Mouse (Mus musculus): ENCODE measurements at regions not wholly inside any gene's neighbourhood (a gene's known extent, or its start where the extent isn't known, plus 50 kb on each side); places are given as distances from the start of the nearest gene placed in this dataset.

GRCm38 (mm10) chr6:102977122-102977521, 404.2 kb upstream of the Cntn3 start:
- DNase-seq (ENCODE audit: extremely low spot score) = no peak

DNA sequence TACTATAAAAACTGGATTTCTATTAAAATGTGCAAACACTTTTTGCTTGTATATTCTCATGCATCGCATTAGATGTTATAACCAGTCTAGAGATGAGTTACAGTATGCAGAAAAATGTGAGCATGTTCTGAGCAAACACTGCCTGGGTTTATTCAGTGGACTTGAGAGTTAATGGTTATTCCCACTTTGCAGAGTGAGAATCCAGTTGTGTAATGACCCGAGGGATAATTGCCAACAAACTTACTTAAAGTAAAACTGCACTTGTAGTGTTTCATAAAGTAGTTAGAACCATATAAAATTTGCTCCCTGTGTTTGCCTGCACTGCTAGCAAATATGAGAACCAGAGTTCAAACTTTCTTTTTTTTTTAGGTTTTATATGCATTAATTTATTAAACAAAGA, 450.4 kb upstream of the Cntn3 start:
- DNase-seq (ENCODE audit: extremely low spot score) = no peak

- DNase-seq (ENCODE audit: extremely low spot score) = no peak
Observed at GRCm38 (mm10) chr6:103024006-103024405, 451.1 kb upstream of the Cntn3 start.

- DNase-seq (ENCODE audit: extremely low spot score) = no peak
Observed at GRCm38 (mm10) chr6:103028150-103028549, 455.2 kb upstream of the Cntn3 start.

DNA sequence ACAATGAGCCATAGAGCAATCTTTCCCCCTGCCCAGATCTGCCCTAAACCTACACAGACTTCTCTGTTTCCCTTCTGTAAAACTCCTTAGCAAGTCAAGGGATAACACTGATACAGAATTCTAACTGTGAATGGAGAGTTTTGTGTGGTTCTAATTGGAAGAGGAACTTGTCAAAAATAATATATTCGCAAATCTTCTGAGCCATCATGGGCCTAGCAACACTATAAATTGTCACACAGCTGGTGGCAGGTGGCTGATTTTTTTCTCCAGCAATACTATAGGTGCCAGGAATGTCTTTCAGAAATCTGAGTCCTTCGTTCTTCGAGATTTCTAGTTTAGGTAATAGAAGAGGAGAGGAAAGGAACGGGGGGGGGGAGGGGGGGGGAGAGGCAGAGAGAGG, 460.5 kb upstream of the Cntn3 start:
- DNase-seq (ENCODE audit: extremely low spot score) = no peak

DNA sequence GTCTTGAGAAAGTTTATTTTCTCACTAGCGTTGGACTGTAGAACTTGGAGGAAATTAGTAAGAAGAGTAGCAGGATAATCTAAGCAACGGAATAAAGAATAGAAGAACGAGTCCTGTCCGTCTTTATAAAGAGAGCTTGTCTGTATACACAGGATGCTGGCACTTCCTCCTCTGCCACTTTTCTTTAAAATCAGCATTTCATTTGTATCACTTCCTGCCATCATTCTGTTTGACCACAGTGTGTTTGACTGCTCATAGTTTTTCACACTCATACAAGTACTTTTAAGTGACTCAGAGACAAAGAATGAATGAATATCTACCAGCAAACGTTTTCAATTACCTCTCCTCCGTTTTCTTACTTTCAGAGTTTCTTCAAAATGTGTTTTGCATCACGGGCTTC, 461.0 kb upstream of the Cntn3 start:
- DNase-seq (ENCODE audit: extremely low spot score) = no peak

- no peak for DNase-seq (ENCODE audit: extremely low spot score)
Observed at GRCm38 (mm10) chr6:103060591-103060990, 449.8 kb upstream of the Chl1 start.

DNA sequence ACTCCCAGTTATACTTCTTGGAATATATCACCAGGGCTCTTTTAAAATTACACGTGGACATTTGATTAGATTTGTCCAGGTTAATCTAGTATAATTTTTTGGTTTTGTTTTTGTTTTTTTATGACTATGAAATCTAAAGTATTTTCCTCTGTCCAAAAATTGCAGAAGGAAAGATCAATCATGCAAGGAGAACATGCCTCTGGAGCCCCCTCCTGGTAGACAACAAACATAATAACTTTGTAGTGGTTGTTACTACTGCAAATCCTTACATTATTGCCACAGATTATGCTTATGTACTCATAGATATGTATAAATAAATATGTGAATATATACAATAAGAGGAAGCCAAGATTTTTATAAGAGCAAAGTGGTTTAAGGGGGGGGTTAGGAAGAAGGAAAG, 404.2 kb upstream of the Chl1 start:
- no peak for DNase-seq (ENCODE audit: extremely low spot score)

DNA sequence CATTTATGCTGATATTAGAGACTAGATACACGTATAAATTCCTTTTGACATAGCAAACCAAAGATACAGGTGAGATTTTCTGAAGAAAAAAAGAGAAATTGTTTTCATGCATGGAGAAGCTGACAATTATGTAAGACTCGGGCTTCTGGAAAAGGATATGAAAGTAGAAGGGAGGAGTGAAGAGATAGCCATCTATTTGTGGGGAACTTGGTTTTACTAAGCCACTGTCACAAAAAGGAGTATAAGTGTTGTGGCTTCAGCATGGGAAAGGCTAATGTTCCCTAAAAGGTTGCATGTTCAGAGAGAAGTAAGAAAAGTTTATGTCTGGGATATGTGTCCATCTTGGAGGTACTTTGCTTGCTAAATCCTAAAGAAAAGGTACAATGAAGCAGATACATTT, 390.8 kb upstream of the Chl1 start:
- DNase-seq (ENCODE audit: extremely low spot score) = no peak

GRCm38 (mm10) chr6:103140851-103141250, 369.5 kb upstream of the Chl1 start:
- no peak for DNase-seq (ENCODE audit: extremely low spot score)

DNA sequence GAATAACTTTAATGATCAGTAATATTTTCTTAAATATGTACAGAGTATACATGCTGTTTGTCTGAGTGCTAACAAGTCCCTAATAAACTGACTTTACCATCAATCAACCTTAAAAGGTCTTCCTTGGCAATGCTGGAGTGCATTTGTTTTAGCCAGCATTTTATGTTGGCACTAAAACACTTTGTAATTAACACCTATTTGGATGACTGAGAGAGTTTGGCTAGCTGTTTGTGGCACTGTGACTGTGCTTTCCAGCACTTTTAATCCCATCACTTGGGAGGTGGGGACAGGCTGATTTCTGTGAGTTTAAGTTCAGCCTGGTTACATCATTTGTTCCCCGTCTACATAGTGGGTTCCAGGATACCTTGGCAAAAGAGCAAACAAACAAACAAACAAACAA, 332.5 kb upstream of the Chl1 start:
- no peak for DNase-seq (ENCODE audit: extremely low spot score)

- DNase-seq (ENCODE audit: extremely low spot score) = no peak
Observed at GRCm38 (mm10) chr6:103183355-103183754, 327.0 kb upstream of the Chl1 start.

DNA sequence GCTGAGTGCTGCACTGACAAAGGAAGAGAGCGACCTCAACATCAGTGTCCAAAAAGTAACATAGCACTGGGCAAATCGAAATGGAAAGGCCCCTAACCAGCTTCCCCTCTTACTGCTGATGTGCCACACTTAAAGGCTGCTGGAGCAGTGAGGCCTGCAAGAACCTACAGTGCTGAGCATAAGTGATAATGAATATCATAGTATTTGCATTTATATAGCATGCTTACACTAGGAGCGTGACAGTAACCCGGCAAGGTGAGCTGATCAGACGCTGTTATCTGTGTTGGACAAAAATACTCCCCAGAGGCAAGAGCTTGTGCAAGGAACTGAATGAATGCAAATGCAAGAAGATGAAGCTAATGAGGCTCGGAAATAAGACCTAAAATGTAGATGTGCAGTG, 313.5 kb upstream of the Chl1 start:
- no peak for DNase-seq (ENCODE audit: extremely low spot score)

GRCm38 (mm10) chr6:103201605-103202004, 308.8 kb upstream of the Chl1 start:
- DNase-seq (ENCODE audit: extremely low spot score) = peak; percentile 19

DNA sequence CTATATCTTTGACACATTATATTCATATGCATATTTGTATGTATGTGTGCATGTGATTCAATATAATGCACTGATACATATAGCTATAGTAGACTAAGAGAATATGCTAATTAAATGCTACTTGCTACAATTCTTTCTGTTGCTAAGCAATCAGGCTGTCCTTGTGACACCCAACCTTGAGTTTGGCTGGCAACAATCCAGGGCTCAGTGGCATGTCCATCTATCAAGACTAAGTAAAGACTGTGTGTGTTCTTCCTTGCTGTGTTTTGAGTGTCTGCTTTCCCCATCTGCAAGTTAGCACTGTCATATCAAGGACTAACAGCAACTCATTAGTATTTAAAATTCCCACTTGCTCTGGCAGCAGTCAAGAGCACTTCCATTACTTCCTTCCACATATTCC, 301.2 kb upstream of the Chl1 start:
- DNase-seq (ENCODE audit: extremely low spot score) = no peak

GRCm38 (mm10) chr6:103213160-103213559, 297.2 kb upstream of the Chl1 start:
- DNase-seq (ENCODE audit: extremely low spot score) = peak; percentile 7

DNA sequence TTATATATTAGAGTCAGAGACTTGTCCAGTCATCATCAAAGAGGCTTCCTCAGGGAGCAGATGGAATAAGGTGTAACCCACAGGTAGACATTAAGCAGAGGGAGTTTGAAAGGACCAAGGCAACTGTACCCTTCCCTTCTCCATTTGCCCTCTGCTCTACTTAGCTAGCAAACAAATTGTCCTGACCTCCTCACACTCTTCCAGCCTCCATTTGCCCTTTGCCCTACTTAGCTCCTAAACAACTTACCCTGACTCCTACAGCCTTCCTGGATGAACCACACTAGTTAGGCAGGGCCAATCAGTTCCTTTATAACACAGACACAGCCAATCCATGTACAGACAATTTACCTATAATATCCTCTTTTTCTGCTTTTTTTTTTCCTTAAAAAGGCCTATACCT, 273.5 kb upstream of the Chl1 start:
- no peak for DNase-seq (ENCODE audit: extremely low spot score)

DNA sequence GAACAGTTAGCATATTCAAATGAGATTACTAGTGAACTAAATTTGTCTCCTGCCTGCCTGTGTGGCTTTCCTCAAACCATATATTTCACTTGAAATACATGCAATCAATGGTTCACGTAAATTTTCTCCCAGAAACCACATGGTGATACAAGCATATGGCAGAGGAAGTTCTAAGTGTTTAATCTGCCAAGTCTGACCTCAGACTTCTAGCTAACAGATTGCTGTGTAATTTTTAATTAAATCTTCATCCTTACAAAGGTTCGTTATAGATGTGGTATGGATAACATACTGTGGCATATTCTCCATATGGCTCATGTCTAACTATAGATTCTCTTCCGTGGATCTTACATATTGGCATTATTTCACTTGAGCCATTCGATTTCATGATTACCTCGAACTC, 241.4 kb upstream of the Chl1 start:
- DNase-seq (ENCODE audit: extremely low spot score) = no peak

DNA sequence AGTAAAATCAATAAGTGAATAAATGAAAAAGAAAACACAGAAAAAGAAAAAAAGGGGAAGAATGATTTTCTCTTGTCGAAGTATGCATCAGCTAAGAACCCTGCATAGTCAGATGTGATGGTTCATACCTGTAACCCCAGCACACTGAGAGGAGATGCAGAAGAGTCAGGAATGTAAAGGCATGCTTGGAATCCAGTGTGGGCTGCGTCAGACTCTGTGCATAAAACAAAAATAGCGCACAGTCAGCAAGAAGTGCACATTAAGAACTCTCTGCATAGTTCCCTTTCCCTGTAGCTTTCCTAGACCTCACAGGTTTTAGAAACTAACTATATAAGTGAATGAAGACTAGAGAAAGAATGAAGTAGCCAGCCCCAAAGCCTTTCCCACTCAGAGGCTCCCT, 238.2 kb upstream of the Chl1 start:
- no peak for DNase-seq (ENCODE audit: extremely low spot score)

DNA sequence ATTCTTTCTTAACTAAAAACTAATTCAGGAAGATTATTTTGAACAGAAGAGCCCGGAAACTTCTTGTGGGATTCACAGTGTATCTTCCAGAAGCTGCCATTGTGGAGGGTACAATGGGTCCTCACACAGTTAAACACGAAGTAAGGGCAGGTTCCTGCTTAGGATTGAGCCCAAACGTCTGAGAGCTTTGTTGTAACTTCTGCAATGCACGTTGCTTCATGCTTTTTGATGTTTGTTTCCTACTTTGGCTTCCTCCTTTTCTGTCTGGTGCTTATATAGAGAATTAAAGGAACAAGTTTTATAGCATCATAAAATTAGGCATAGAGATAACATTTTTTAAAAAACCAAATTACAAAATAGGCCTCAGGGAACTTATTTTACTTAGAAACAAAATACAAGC, 235.3 kb upstream of the Chl1 start:
- DNase-seq (ENCODE audit: extremely low spot score) = no peak

DNA sequence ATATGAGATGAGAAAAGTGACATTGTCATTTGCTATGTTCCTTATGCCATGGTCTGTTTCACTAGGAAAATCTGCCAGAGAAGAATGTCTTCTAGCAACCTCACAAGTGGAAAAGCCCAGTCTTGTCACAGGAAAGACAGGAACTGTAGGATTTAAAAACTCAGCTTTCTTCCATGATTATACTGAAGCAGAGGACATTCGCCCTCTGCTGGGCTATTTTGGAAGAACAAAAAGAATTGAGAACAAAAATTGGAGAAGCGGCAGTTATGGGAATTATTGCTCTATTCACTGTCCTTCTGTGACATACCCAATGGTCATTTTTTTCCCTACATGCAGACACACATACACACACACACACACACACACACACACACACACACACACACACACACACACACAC, 234.9 kb upstream of the Chl1 start:
- DNase-seq (ENCODE audit: extremely low spot score) = peak; percentile 7

GRCm38 (mm10) chr6:103296015-103296414, 214.4 kb upstream of the Chl1 start:
- DNase-seq (ENCODE audit: extremely low spot score) = no peak

DNA sequence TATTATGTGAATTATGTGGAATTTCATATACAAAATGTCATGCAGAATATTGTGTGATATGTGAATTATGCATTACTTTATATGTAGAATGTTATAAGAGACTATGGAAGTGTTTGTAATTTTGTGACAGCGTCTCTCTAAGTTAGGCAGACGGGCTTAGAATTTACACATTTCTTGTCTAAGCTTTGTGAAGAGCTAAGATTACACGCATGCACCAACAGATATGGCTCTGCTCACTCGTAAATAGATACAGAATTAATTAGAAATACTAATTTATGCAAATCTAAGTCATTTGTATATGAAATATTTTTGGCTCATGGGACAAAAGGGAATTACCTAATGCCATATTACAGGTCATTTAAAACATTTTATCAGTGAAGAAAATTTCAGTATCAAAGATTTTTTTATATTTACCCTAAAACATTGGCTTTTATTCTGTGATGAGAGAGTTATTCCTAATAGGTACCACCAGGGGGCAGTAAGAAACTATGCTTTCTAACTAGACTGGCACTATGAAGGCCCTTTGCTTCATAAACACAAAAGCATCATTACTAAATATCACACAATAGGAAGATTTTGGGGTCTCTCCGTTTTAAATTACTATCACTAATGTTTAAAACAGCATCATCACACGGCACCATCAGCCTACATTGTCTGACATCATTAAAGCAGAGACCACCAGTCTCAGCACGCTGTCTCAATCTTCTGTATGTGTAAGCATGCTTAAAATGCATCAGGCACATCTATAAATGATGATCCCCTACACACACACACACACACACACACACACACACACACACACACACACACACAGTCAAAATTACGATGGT, 203.8 kb upstream of the Chl1 start:
- peak; percentile 35 for DNase-seq (ENCODE audit: extremely low spot score)

GRCm38 (mm10) chr6:103307250-103307580, 203.2 kb upstream of the Chl1 start:
- DNase-seq (ENCODE audit: extremely low spot score) = no peak

All from embryo, embryonic 9.5 days (tissue).